8 mouse cellular contexts compared by ENCODE assay signal in the genomic region with DNA sequence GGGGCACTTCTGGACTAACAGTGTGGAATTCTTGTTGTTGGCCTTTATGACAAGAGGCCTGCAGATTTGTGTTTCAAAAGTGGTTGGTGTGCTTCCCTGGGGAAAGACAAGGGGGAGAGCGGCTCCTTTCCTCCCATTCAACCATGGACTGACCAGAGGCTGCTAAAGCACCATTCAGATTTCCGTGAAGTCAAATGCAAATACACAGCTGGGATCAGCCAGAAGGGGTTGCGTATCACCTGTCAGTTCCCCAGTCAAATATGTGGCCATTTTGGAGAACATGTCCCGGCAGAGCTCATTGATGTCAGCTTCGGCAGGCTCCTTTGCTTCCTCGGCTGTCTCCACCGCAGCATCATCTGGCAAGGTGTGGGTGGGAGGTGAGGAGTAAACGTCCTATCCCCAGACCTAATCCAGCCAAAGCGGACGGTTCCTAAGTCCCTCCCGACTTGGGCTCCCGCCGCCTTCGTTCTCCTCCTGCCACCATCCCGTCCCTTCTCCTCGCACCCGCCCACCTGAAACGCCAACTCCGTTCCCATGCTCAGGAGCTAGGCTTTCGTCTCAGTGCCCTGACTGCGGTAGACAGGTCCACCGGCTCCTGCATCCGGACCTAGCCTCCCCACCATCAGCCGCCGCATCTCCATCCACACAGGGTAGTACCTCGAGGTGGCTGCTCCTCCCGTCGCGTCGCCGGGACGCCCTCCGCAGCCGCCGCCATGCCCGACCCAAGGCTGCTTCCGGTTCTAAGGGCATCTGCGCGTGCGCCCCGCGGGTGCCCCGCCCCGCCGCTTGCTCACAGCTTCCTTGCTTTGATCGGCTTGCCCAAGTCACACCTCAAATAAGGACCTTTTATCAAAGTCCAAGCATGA. TPM values are rescaled to one million over a fixed set of nuclear protein-coding genes. Genes with fewer than 3 reads are reported as not detected.
A peak's percentile ranks its signal among the peaks of the same experiment; 100 is the strongest.
DNase-seq lines count a peak whose midpoint lies in the region; ATAC-seq lines count a peak whose summit lies in the region.

A gene (minus strand): TSS at position 745 of the 866 bp plus-strand sequence.

- intact Hi-C loops in gastrocnemius, postnatal 14 days (cut with DNase I; ENCODE audit: low total_unique reads) = no loop called here
- intact Hi-C loops in left cerebral cortex, postnatal 10 days (cut with DNase I) = no loop called here

- peak; percentile 92 for ATAC-seq in inflammation-experienced regulatory T-cells, adult 6 months
- ATAC-seq in megakaryocyte-erythroid progenitor cell, adult 5-6 weeks (replicated peaks; ENCODE audit: low FRiP score, low TSS enrichment, poor library complexity, severe bottlenecking) = peak; percentile 92

- peak; percentile 85 for DNase-seq in adipocyte (ENCODE audit: low spot score)
- DNase-seq in embryo, embryonic 10 days (ENCODE audit: low spot score) = peak; percentile 83
- peak; percentile 84 for DNase-seq in gastrocnemius, postnatal 14 days
- DNase-seq in left cerebral cortex, postnatal 10 days (ENCODE audit: extremely low spot score in 1 of 2, low spot score in 2 of 2) = peak; percentile 80 to 92
- peak; percentile 88 for DNase-seq in right cerebral cortex, postnatal 25 days
- peak; percentile 81 to 85 for DNase-seq in urinary bladder, postnatal 4 days (ENCODE audit: low spot score in 2 of 2)

RNA-seq across cellular contexts. Expression of the gene that starts here (rescaled TPM):
- 10 to 100 TPM; 13.4 to 13.9 TPM for total RNA-seq in gastrocnemius, postnatal 14 days (2021)
- 100 to 1,000 TPM; 122 to 144 (median 132) TPM for polyA plus RNA-seq in inflammation-experienced regulatory T-cells, adult 6 months (2017; shearing (Covaris generic))
- total RNA-seq in left cerebral cortex, postnatal 10 days (2021) = 10 to 100 TPM; 81.9 to 85.7 TPM
- total RNA-seq in megakaryocyte-erythroid progenitor cell, adult 5-6 weeks (2014; fragmentation: Nextera tagmentation) = 65.5 and 75.1 TPM in 2 replicates
- total RNA-seq in megakaryocyte-erythroid progenitor cell, adult 5-6 weeks (2017) = 33.0 and 53.6 TPM in 2 replicates

Comparison
In these comparisons a context has a peak if more than half of its experiments do, and no peak if none do; other contexts are left out.
1. Peak in every context shown above with its lines: DNase-seq and ATAC-seq.